Mouse (Mus musculus) right cerebral cortex, postnatal 36 days (tissue): ENCODE measurements around the gene Pnldc1.

ENCODE experiments used
- DNase-seq, 2 experiments: peaks; one replicate each; pipeline ENCODE4 v3.0.0; 2022; ENCODE audit warnings: low spot score in 2 of 2, mixed read lengths in 1 of 2

Pnldc1 gene

DNA sequence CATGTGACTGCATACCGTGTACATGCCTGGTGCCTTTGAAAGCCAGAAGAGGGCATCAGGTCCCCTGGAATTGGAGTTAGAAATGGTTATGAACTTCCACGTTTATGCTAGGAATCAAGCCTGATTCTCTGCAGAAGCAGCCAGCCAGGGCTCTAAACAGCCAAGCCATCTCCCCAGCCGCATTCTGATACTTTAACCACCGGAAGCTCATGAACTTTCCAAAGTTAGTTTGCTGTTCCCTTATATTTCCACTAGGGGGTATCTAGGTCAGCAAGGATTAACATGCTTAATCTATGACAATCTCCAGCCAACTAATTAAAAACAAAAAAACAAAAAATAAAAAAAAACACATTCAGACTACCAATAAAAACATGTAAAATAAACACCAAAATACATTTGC, 52.0 kb downstream of the Pnldc1 start:
- DNase-seq, result no peak

DNA sequence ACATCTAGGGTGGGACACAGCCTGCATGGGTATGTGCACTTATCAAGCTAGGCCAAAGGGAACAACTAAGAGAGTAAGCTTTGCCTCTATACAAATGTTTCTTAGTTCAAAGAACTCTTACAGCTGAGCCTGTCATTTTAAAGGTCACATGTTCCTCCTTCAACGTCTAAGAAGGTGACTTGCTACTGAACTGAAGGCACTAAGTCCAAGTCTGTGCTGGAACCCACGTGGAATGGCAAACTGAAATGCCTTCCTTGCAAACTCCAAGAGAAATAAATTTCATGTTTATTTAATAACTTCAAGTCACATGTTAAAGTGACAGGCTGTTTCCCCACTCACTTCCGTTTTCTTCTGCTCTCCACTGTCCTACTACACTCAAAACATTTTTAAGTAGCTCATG, 52.6 kb downstream of the Pnldc1 start:
- no peak for DNase-seq

DNA sequence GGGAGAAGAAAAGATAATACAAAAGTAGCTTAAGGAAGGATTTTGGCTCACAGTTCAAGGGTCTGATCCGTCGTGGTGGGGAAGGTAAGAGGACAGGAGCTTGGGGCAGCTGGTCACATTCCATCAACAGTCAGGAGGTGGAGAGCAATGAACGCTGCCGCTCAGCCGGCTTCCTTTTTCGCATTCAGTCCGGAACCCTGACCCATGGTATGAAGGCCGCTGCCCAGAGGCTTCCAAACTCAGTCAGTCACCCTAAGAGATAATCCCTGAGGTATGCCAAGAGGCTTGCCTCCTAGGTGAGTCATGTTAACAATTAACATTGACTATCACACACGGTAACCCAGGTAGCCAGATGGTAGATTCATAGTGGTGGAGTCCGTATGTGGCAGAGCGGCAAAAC, 55.6 kb downstream of the Pnldc1 start:
- DNase-seq, result no peak

DNA sequence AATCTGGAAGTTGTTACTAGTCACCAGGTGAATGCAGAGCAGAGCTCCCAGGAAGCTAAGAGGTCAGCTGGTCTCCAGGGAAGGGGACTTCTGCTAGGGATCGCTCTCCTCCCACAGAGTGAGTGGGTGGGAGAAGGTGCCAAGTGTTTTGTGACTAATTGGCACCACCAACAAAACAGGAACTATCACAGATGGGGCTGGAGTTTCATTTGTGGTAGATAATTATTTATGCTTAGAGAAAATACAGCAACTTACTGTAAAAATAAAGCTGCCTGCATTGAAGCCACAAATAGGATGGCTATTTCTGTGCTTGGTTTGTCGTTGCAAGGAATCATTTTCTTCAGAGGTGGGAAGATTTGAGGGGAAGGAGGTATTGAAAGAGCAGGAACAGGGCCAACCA, 56.2 kb downstream of the Pnldc1 start:
- DNase-seq, result peak in 1 of 2 experiments; percentile 35

DNA sequence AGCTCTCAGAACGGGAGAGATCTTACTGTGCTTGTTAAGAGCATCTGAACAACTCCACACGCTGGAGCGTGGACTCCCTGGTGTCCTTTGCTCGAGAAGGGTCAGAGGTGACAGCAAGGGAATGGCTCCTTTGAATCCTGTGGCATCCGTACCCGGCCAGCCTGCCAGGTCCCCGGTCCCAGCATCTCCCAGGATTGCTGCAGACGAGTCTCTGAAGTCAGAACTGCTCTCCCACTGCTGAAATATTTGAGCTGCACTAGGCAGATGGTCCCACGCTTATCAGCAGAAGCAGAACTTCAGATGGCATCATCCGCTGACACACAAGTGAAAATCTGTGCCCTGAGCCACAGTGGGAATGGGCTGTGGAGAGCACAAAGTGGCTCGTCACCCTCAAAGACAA, 58.3 kb downstream of the Pnldc1 start:
- DNase-seq, result no peak

DNA sequence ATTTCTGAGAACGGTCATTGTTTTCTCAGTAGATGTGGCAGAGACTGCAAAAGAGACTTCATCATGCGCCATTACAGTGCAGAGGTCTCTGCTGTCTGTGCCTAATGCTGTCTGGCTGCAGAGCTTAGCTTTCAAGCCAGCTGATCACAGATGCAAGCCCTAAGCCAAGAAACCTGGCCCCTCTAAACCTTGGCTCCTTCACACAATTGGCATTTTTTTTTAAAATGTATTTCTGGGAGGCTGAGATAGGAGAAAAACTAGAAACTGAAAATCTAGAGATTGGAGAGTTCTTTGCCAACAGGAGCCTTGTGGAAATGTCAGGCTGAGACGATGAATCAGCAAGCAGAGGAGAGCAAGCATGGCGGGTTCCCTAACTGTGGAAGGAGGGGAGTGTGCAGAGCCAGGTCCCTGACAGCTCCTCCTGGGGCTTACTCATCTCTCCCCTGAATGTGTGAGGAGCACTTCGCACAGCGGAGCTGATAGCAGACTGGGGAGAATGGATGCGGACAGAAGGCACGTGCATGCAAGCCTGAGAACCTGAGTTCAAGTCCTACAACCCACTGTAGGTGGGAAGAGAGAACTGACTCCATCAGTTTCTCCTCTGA, 60.1 kb downstream of the Pnldc1 start:
- DNase-seq, result peak; percentile 54 to 62

DNA sequence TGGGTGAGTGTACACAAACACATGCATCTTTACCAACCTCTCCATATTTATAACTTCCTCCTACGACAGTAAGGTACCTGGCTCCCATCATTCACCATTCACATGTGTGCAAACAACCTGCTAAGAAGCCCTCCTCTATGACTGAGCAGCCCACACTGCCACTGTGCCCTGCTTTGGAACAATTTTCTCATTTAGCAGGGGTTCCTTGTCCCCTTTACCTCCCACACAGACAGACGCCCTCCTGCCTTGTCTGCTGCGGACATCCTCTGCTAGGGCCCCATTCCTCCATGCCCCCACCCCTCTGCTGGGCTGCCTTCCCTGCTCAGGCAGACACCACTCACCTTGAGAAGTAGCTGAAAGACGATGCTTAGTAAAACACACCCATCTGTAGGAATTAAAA, 62.3 kb downstream of the Pnldc1 start:
- no peak for DNase-seq

DNA sequence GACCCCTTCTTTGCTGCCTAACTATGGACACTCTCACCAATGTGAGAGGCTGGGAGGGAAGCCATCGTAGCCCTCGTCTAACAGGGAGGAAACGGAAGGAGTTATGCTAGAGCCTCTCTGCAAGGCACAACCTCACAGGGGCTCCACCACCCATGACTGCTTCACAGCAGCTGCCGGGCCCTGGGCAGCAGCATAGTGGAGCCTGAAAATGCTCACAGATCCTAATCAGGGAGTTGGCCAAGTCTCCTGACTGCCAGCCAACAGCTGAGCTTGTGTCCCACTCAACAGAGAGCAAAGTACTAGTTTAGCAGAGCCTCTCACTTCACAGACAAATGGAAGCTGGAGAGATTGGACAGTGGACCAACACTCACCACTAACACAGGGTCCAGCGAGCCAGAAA, 63.6 kb downstream of the Pnldc1 start:
- peak; percentile 53 for DNase-seq

DNA sequence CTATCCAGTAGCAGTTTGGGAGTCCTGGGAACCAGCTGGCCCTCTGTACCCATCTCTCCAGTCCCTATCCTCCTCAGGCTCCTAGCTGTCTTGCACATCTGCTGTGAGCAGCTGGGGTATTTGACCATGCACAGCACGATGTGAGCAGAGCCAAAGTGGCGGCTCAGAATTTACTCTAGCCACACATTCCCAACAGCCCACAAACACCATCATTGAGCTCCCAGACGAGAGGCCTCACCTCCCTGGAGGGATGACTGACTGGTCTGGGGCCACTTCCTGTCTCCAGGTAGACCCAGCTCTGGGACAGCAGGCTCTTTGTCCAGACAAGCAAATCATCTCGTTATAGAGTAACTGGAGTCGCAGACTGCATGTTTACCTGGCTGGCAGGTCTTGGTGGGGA, 64.2 kb downstream of the Pnldc1 start:
- no peak for DNase-seq

DNA sequence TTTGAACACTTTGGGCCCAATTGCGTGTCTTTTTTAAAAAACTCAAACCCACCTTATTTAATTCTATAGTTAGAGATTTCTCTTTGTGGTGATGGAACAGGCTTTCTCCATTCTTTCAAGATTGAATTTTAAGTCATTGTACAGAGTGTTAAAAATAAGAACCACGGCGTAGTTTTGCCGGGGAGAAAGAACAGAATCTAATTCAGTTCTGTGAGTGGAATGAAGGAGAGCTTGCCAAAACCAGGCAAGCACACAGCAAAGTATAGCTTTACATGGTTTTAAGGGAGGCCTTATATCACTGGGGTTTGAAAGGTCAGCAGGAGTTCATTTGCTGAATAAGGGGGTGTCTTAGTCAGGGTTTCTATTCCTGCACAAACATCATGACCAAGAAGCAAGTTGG, 65.5 kb downstream of the Pnldc1 start:
- DNase-seq, result no peak

DNA sequence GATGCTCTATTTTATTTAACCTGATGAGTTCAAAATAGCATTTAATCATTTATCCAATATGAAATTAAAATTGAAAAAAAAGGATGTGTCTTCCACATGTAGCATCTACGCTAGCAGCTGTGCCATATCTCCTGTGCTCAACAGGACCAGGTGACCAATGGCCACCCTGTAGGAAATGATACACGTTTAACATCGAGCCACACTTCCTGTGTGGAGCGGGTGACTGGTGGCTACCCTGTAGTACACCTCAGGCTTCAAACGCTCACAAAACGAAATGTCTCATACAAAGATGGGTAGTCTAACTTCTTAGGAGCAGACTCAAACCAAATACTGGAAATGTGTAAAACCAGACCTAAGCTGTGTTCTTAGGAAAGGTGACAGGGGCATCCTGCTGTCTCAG, 66.2 kb downstream of the Pnldc1 start:
- DNase-seq, result no peak

DNA sequence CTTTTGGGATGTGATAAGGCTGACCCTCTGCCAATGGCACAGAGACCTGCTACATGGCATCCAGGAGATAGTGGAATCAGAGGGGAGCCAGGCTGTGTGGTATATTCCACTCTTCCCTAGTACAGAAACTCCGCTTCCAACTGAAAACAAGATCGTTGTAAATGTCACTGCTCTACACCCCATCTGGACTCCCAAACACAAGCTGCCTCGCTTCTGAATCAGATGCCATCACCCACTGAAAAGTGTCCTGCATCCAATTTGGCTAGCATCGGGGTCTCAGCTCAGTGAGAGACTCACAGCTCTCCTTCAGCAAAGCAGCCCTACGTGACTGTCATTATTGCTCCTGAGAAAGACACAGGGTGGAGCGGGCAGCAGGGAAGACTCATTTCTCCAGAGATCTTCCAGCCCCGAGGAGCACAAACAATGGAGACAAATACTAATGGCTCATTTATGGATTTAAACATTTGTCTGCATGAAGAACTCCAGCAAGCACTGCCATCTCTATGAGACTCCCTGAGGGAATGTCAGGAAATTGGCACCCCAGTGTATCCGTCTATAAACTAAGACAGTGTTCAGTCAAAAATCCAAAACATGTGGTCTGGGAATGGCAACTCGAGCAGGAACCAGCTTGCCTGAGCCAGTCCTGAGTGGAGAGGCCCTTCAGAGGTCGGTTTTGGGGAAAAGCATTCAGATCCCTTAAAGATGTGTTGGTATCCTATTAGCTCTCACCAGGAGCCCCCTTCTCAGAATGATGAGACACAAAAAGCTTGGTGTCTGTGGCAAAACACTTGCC, 70.4 kb downstream of the Pnldc1 start:
- DNase-seq, result peak; percentile 34 to 48
